Mouse (Mus musculus) embryonic facial prominence, embryonic 11.5 days (tissue): ENCODE data around the gene Pkd2l1. TPM values are rescaled to one million over a fixed set of nuclear protein-coding genes. Genes with fewer than 3 reads are reported as not detected.

Experiments
- ATAC-seq: fragments of 200-750 bp; cut with Nextera tagmentation; replicated peaks from 2 replicates; pipeline ENCODE4 v1.8.0; 2017; ENCODE audit warnings: low read depth; ENCODE audit not compliant: insufficient number of reproducible peaks, low FRiP score, low TSS enrichment
- DNase-seq: peaks from one replicate; pipeline ENCODE4 v3.0.0-alpha.2; 2015; ENCODE audit warnings: low spot score
- H3K27ac ChIP-seq: fragments of 300-500 bp; sonication (generic); replicated peaks from 2 replicates; pipeline ENCODE4 v1.5.1; 2014; ENCODE audit warnings: mild to moderate bottlenecking, low read depth, low read length, control low read depth
- H3K27me3 ChIP-seq: fragments of 300-500 bp; sonication (generic); 2 replicates; pipeline ENCODE4 v1.6.1; 2014; ENCODE audit warnings: mild to moderate bottlenecking, low read length, moderate library complexity, mixed read lengths; ENCODE audit not compliant: control insufficient read depth, insufficient read depth
- H3K36me3 ChIP-seq: fragments of 300-500 bp; sonication (generic); replicated peaks from 2 replicates; pipeline ENCODE4 v1.6.1; 2014; ENCODE audit warnings: low read depth, mild to moderate bottlenecking, low read length, moderate library complexity, mixed read lengths; ENCODE audit not compliant: control insufficient read depth, insufficient read depth
- H3K4me1 ChIP-seq: fragments of 300-500 bp; sonication (generic); 2 replicates; pipeline ENCODE4 v1.6.1; 2014; ENCODE audit warnings: low read length, mixed read lengths; ENCODE audit not compliant: control insufficient read depth, insufficient read depth
- H3K4me2 ChIP-seq: fragments of 300-500 bp; sonication (generic); 2 replicates; pipeline ENCODE4 v1.6.1; 2014; ENCODE audit warnings: low read depth, mild to moderate bottlenecking, control low read depth, low read length, moderate library complexity
- H3K4me3 ChIP-seq: fragments of 300-500 bp; sonication (generic); 2 replicates; pipeline ENCODE4 v1.5.1; 2014; ENCODE audit warnings: low read depth, low read length, control low read depth
- H3K9ac ChIP-seq: fragments of 300-500 bp; sonication (generic); replicated peaks from 2 replicates; pipeline ENCODE4 v1.6.1; 2014; ENCODE audit warnings: mild to moderate bottlenecking, control low read depth, low read length
- H3K9me3 ChIP-seq: fragments of 300-500 bp; sonication (generic); replicated peaks from 2 replicates; pipeline ENCODE4 v1.6.1; 2016; ENCODE audit warnings: mild to moderate bottlenecking, low read length, inconsistent platforms, mixed read lengths; ENCODE audit not compliant: control insufficient read depth
- WGBS: fragments of 180-500 bp; shearing (Covaris S2); extraction: QIAGEN DNeasy Blood & Tissue Kit; methylation state at CpG from one replicate; pipeline ENCODE4 v1.1.7; 2014; 5-methylcytosine and 5-hydroxymethylcytosine counted together
- polyA plus RNA-seq: library from polyadenylated mRNA; unstranded; fragments of >200 nt; fragmentation: Nextera tagmentation; extraction: Ambion mirVana; gene quantifications from 2 replicates; pipeline ENCODE4 v1.2.1, GENCODE M21; 2014

The Pkd2l1 gene
- 0.10 TPM in 1 of 2 replicates, not detected in the other for polyA plus RNA-seq

GRCm38 (mm10) chr19:44192342-44192741 is at the start of gene Pkd2l1:
TSS of gene Pkd2l1 (minus strand) at chr19:44192442.
- ATAC-seq: no peak
- no peaks in the 10 kb centered on the region for H3K27me3 ChIP-seq
- no peak within 1 kb of the TSS for H3K9ac ChIP-seq
- 37% methylated on average over 3 of the region's 3 CpGs for WGBS
- no peaks in the 10 kb centered on the region for H3K36me3 ChIP-seq
- H3K27ac ChIP-seq: no peak within 1 kb of the TSS
- no peaks in the 10 kb centered on the region for H3K4me1 ChIP-seq
- DNase-seq: no peak
- H3K4me3 ChIP-seq: no peak within 1 kb of the TSS
- H3K4me2 ChIP-seq: no peak within 1 kb of the TSS
- no peaks in the 10 kb centered on the region for H3K9me3 ChIP-seq

DNA sequence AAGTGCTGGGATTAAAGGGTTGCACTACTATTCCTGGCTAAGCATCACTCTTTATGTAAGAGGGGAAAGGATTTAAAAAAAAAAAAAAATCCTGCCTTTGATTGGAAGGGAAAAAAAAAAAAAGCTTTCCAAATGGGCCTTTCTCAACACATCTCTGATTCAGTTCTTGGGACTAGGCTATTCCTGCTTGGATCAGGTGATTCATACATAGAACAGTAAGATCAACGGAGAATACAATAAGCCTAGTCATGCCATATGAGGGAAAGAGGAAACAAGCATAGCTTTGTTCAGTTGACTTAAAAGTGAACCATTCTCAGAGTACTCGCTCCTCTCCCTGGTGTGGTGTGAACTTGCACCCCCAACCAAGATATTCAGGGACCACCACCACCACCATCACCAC is 46.7 kb upstream of the Pkd2l1 start:
- Histone ChIP-seq H3K27ac (no peak overlapping the region), H3K27me3 (no peaks in the 10 kb centered on the region), H3K36me3 (no peaks in the 10 kb centered on the region), H3K4me3 (no peak overlapping the region), H3K4me2 (no peak overlapping the region), H3K9ac (no peak overlapping the region), H3K4me1 (no peaks in the 10 kb centered on the region), H3K9me3 (no peaks in the 10 kb centered on the region)
- ATAC-seq (no peak), DNase-seq (no peak)
- WGBS: 53% methylated on average over 2 of the region's 2 CpGs

- Histone ChIP-seq H3K9ac (no peak overlapping the region), H3K4me2 (peak overlapping the region; percentile 1; the same call in 1 of the 2 replicates), H3K36me3 (no peaks in the 10 kb centered on the region), H3K27ac (no peak overlapping the region), H3K27me3 (no peaks in the 10 kb centered on the region), H3K4me3 (no peak overlapping the region), H3K4me1 (no peaks in the 10 kb centered on the region), H3K9me3 (no peaks in the 10 kb centered on the region)
- 19% methylated on average over 19 of the region's 19 CpGs for WGBS
- ATAC-seq: no peak
- peak; percentile 55 for DNase-seq
Measured at GRCm38 (mm10) chr19:44237471-44238006, 45.3 kb upstream of the Pkd2l1 start.

GRCm38 (mm10) chr19:44231608-44232151 is 39.4 kb upstream of the Pkd2l1 start:
- H3K27ac ChIP-seq: no peak overlapping the region
- no peak overlapping the region for H3K4me2 ChIP-seq
- no peak for DNase-seq
- no peak overlapping the region for H3K9ac ChIP-seq
- WGBS: 90% methylated on average over 4 of the region's 4 CpGs
- no peak for ATAC-seq
- H3K27me3 ChIP-seq: no peaks in the 10 kb centered on the region
- H3K4me1 ChIP-seq: no peaks in the 10 kb centered on the region
- no peaks in the 10 kb centered on the region for H3K36me3 ChIP-seq
- H3K4me3 ChIP-seq: no peak overlapping the region
- no peaks in the 10 kb centered on the region for H3K9me3 ChIP-seq

DNA sequence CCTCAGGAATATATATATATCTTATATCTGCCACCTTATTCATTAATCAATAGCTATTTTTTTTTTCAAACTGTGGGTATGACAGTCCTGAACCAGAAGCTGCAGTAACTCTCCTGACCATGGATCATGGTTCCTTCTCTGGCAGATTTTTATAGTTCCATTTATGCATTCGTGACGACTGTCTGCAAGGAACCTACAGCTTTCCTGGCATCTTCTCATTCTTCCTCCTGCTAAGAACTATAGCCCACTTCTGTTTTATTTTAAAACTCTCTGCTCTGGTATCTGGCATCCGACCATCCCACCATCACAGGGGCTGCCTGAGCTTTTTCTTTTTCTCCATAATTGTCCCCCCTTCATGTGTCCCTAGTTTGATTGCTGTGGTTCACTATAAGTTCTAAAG is 38.0 kb upstream of the Pkd2l1 start:
- H3K27ac ChIP-seq: no peak overlapping the region
- no peak overlapping the region for H3K4me2 ChIP-seq
- no peaks in the 10 kb centered on the region for H3K9me3 ChIP-seq
- H3K4me1 ChIP-seq: no peaks in the 10 kb centered on the region
- whole genome bisulfite sequencing: 80% methylated on average over 3 of the region's 3 CpGs
- H3K36me3 ChIP-seq: no peaks in the 10 kb centered on the region
- no peaks in the 10 kb centered on the region for H3K27me3 ChIP-seq
- no peak overlapping the region for H3K9ac ChIP-seq
- no peak overlapping the region for H3K4me3 ChIP-seq
- ATAC-seq (no peak), DNase-seq (no peak)

- no peak overlapping the region for H3K4me3 ChIP-seq
- H3K4me2 ChIP-seq: no peak overlapping the region
- DNase-seq (no peak), ATAC-seq (no peak)
- no peaks in the 10 kb centered on the region for H3K9me3 ChIP-seq
- no peak overlapping the region for H3K9ac ChIP-seq
- no peaks in the 10 kb centered on the region for H3K4me1 ChIP-seq
- H3K36me3 ChIP-seq: no peaks in the 10 kb centered on the region
- H3K27me3 ChIP-seq: no peaks in the 10 kb centered on the region
- 66% methylated on average over 2 of the region's 2 CpGs for WGBS
- no peak overlapping the region for H3K27ac ChIP-seq
Measured at GRCm38 (mm10) chr19:44229776-44230175, 37.5 kb upstream of the Pkd2l1 start.

GRCm38 (mm10) chr19:44225728-44226127 is 33.5 kb upstream of the Pkd2l1 start:
- H3K27me3 ChIP-seq: no peaks in the 10 kb centered on the region
- no peak overlapping the region for H3K4me2 ChIP-seq
- ATAC-seq (no peak), DNase-seq (no peak)
- H3K4me3 ChIP-seq: no peak overlapping the region
- WGBS: 90% methylated on average over 5 of the region's 5 CpGs
- H3K27ac ChIP-seq: no peak overlapping the region
- H3K4me1 ChIP-seq: no peaks in the 10 kb centered on the region
- H3K36me3 ChIP-seq: no peaks in the 10 kb centered on the region
- no peak overlapping the region for H3K9ac ChIP-seq
- no peaks in the 10 kb centered on the region for H3K9me3 ChIP-seq

GRCm38 (mm10) chr19:44217958-44218525 is 25.8 kb upstream of the Pkd2l1 start:
- H3K27ac ChIP-seq: no peak overlapping the region
- no peak overlapping the region for H3K4me3 ChIP-seq
- no peaks in the 10 kb centered on the region for H3K9me3 ChIP-seq
- no peak overlapping the region for H3K4me2 ChIP-seq
- ATAC-seq: no peak
- WGBS: 68% methylated on average over 3 of the region's 3 CpGs
- H3K27me3 ChIP-seq: no peaks in the 10 kb centered on the region
- no peak overlapping the region for H3K9ac ChIP-seq
- no peak for DNase-seq
- H3K4me1 ChIP-seq: no peaks in the 10 kb centered on the region
- H3K36me3 ChIP-seq: no peaks in the 10 kb centered on the region
